Mouse (Mus musculus) lung, adult 2 months (tissue): ENCODE data around the gene Dlx5.

ENCODE experiments used
- CTCF ChIP-seq: fragments of 200-500 bp; IDR thresholded peaks from 2 replicates; pipeline ENCODE4 v1.5.1; 2011; ENCODE audit warnings: mild to moderate bottlenecking, low read length, control low read depth; ENCODE audit not compliant: insufficient read depth
- POLR2A ChIP-seq: fragments of 200-500 bp; IDR thresholded peaks from 2 replicates; pipeline ENCODE4 v1.6.1; 2011; ENCODE audit warnings: low read depth, mild to moderate bottlenecking, control low read depth, low read length, borderline replicate concordance; ENCODE audit errors: extremely low read depth

DNA sequence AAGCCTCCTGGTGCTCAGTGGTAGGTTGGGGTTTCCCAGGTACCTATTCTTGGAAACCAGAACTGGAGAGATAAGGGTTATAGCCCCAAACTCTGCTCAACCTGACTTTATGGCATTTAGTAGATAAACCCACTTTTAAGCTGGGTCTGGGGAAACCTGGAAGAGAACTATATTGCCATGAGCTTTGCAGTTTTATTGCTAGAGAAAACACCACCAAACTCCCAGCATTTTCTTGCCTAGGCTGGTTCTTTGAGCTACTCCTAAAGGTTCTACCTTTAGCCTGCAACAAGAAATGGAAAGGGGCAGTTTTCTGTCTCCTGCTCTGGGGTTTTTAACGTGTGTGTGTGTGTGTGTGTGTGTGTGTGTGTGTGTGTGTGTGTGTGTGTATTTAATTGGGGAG lies 23.3 kb downstream of the Dlx5 start:
- TF ChIP-seq CTCF (no peak), POLR2A (no peak)
